Mouse (Mus musculus) heart, postnatal 0 days (tissue): ENCODE data around the gene Arhgef25. TPM values are rescaled to one million over a fixed set of nuclear protein-coding genes. Genes with fewer than 3 reads are reported as not detected.

Experiments
- ATAC-seq: fragments of 200-750 bp; cut with Nextera tagmentation; 2 replicates; pipeline ENCODE4 v1.8.0; 2017; ENCODE audit warnings: low read depth, moderate number of reproducible peaks, moderate library complexity; ENCODE audit not compliant: insufficient read depth
- DNase-seq: peaks from one replicate; pipeline ENCODE4 v3.0.0-alpha.2; 2016; ENCODE audit warnings: low spot score
- H3K27ac ChIP-seq: fragments of 300-500 bp; sonication (generic); 2 replicates; pipeline ENCODE4 v1.5.1; 2014; ENCODE audit warnings: low read depth, mild to moderate bottlenecking
- H3K27me3 ChIP-seq: fragments of 300-500 bp; sonication (generic); 2 replicates; pipeline ENCODE4 v1.6.1; 2014; ENCODE audit warnings: low read length, mixed read lengths; ENCODE audit not compliant: control insufficient read depth, insufficient read depth
- H3K36me3 ChIP-seq: fragments of 300-500 bp; sonication (generic); replicated peaks from 2 replicates; pipeline ENCODE4 v1.6.1; 2014; ENCODE audit warnings: low read length, mixed read lengths; ENCODE audit not compliant: control insufficient read depth, insufficient read depth
- H3K4me1 ChIP-seq: fragments of 300-500 bp; sonication (generic); 2 replicates; pipeline ENCODE4 v1.6.1; 2014; ENCODE audit warnings: antibody characterized with exemption; ENCODE audit not compliant: control insufficient read depth, insufficient read depth
- H3K4me2 ChIP-seq: fragments of 300-500 bp; sonication (generic); 2 replicates; pipeline ENCODE4 v1.6.1; 2014; ENCODE audit warnings: low read depth, mild to moderate bottlenecking, low read length, moderate library complexity
- H3K4me3 ChIP-seq: fragments of 300-500 bp; sonication (generic); 2 replicates; pipeline ENCODE4 v1.5.1; 2014; ENCODE audit warnings: low read depth, low read length
- H3K9ac ChIP-seq: fragments of 300-500 bp; sonication (generic); replicated peaks from 2 replicates; pipeline ENCODE4 v1.6.1; 2014; ENCODE audit warnings: low read depth, low read length, mixed read lengths
- H3K9me3 ChIP-seq: fragments of 300-500 bp; sonication (generic); replicated peaks from 2 replicates; pipeline ENCODE4 v1.6.1; 2016; ENCODE audit warnings: low read length; ENCODE audit not compliant: control insufficient read depth
- CTCF ChIP-seq: IDR thresholded peaks from 2 replicates; pipeline ENCODE4 v1.5.1; 2016; ENCODE audit warnings: antibody characterized with exemption, control low read depth, low read depth
- EP300 ChIP-seq: IDR thresholded peaks from 2 replicates; pipeline ENCODE4 v1.6.1; 2016; ENCODE audit warnings: antibody characterized with exemption, low read depth
- WGBS: fragments of 180-500 bp; shearing (Covaris S2); extraction: QIAGEN DNeasy Blood & Tissue Kit; methylation state at CpG from one replicate; pipeline ENCODE4 v1.1.7; 2014; 5-methylcytosine and 5-hydroxymethylcytosine counted together
- polyA plus RNA-seq: library from polyadenylated mRNA; unstranded; fragments of >200 nt; fragmentation: Nextera tagmentation; extraction: Ambion mirVana; gene quantifications from 2 replicates; pipeline ENCODE4 v1.2.1, GENCODE M21; 2015
- total RNA-seq: library from RNA; depleted of rRNA; stranded (reverse); fragments of >200 nt; gene quantifications from 2 replicates; pipeline ENCODE4 v1.2.3, GENCODE M21; 2014; ENCODE audit warnings: low replicate concordance

The Arhgef25 gene
- total and polyA plus RNA-seq, 2 experiments from 2014 or later: 10.0 to 44.2 TPM

DNA sequence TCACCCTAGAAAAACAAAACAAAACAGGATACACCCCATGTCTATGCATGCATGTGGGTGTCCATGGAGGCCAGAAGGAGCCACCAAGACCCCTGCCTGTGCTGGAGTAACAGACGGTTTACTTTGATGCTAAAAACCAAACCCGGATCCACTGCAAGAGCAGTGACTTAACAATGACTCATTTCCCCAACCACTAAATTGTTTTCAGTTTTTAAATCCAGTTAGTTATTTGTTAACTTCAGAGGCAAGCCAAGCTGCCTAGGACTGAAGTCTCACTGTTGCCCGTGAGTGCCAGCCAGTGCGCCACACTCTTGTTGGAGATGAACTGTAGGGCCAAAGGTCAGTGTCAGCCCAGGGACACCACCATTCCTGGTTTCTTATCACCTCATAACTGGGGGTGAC is 39.4 kb downstream of the Arhgef25 start:
- DNase-seq (no peak), ATAC-seq (no peak)
- no peak overlapping the region for H3K4me3 ChIP-seq
- no peaks in the 10 kb centered on the region for H3K36me3 ChIP-seq
- H3K27me3 ChIP-seq: no peaks in the 10 kb centered on the region
- H3K27ac ChIP-seq: no peak overlapping the region
- no peak for TF ChIP-seq EP300
- no peak for TF ChIP-seq CTCF
- no peak overlapping the region for H3K9ac ChIP-seq
- 79% methylated on average over 4 of the region's 4 CpGs for WGBS
- 0 out of 2 replicates have a peak, but pooled peaks cover 4% of the 10 kb centered on the region for H3K4me1 ChIP-seq
- H3K9me3 ChIP-seq: no peaks in the 10 kb centered on the region
- H3K4me2 ChIP-seq: no peak overlapping the region

DNA sequence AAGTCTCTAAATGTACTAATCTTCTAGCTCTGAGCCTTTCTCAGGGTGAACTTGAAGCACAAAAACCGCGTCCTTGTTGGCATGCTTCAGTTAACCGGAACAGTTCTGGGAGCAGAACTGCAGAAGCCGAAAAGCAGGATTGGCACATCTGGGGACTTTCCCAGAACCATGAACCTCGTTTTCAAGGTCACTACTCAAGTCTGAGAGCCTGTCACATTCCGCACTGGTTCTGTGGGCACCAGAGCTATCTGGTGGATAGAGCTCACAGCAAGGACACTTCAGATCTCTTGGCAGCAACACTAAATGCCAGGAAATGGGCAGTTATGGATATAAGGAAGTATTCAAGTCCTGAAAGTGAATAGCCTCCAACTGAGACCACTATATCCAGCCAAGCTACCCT is 42.7 kb downstream of the Arhgef25 start:
- Histone ChIP-seq H3K9me3 (no peaks in the 10 kb centered on the region), H3K27ac (no peak overlapping the region), H3K36me3 (no peaks in the 10 kb centered on the region), H3K4me3 (no peak overlapping the region), H3K4me1 (0 out of 2 replicates have a peak, but pooled peaks cover 4% of the 10 kb centered on the region), H3K4me2 (no peak overlapping the region), H3K27me3 (no peaks in the 10 kb centered on the region), H3K9ac (no peak overlapping the region)
- WGBS: 57% methylated on average over 6 of the region's 6 CpGs
- no peak for TF ChIP-seq CTCF
- TF ChIP-seq EP300: 0 out of 2 replicates have a peak, but pooled peaks have one; percentile 37
- peak; percentile 60; the same call in 1 of the 2 replicates for ATAC-seq
- DNase-seq: peak; percentile 64

DNA sequence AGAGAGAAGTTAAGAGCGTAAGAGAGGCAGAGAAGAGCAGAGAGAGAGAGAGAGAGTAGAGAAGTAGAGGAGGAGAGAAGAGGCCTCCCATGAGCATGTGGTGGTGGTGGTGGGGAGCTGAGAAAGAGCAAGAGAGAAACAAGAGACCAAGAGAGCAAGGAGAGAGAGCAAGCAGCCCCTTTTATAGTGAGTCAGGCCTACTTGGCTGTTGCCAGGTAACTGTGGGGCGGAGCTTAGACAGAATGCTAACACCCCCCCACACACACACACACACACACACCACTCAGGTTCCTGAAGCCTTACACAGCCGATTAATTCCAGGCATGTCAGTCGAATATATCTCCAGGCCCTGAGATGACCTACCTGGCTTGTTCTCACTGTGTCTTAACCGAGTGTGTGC is 44.6 kb downstream of the Arhgef25 start:
- H3K27ac ChIP-seq: no peak overlapping the region
- 76% methylated on average over 5 of the region's 5 CpGs for WGBS
- H3K36me3 ChIP-seq: no peaks in the 10 kb centered on the region

DNA sequence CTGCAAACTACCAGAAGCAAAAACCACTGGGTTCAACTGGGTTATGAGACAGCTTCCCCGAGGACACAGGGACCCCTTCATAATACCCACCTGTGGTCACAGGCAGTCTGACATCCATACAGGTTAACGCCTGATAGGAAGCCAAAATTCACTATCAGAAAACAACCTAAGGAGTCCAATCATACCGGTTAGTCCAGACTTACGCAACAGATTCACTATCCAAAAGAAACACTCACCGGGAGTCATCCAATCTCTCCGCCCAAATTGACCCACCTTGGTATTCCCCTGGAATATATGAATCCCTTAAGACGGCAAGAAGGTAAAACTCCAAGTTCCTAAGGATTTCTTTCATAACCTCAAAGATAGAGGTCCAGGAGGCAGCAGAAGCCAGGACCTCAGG is 45.3 kb downstream of the Arhgef25 start:
- H3K4me3 ChIP-seq: no peak overlapping the region
- no peak overlapping the region for H3K9ac ChIP-seq
- no peak for TF ChIP-seq EP300
- TF ChIP-seq CTCF: no peak
- H3K27ac ChIP-seq: no peak overlapping the region
- no peaks in the 10 kb centered on the region for H3K36me3 ChIP-seq
- no peak overlapping the region for H3K4me2 ChIP-seq
- no peaks in the 10 kb centered on the region for H3K9me3 ChIP-seq
- WGBS: 84% methylated on average over 7 of the region's 7 CpGs
- DNase-seq (no peak), ATAC-seq (no peak)
- H3K27me3 ChIP-seq: no peaks in the 10 kb centered on the region
- H3K4me1 ChIP-seq: 0 out of 2 replicates have a peak, but pooled peaks cover 4% of the 10 kb centered on the region

More for the DNA sequence above, 44.6 kb downstream of the Arhgef25 start:
- ATAC-seq: no peak
- no peak for DNase-seq
- no peaks in the 10 kb centered on the region for H3K9me3 ChIP-seq
- H3K4me1 ChIP-seq: 0 out of 2 replicates have a peak, but pooled peaks cover 4% of the 10 kb centered on the region
- no peak overlapping the region for H3K4me2 ChIP-seq
- TF ChIP-seq EP300 (no peak), CTCF (no peak)
- no peaks in the 10 kb centered on the region for H3K27me3 ChIP-seq
- H3K4me3 ChIP-seq: no peak overlapping the region
- H3K9ac ChIP-seq: no peak overlapping the region

DNA sequence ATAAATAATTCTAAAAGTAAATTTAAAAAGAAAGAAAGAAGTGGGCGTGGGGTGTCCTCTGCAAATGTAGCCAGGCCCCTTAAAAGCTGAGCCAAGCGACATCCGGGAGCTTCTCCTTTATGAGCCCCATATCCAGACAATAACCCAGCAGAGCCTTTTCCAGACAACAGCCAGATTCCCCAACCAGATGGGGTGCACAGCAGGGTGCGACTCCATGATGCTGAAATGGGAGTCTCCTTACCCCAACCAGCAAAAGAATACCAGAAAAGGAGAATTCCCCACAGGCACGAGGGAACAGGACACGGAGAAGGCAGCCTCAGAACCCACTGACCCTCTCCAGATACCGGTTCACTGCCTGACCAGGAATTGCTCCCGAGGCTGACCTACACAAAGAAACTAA is 46.7 kb downstream of the Arhgef25 start:
- ATAC-seq (no peak), DNase-seq (no peak)
- Histone ChIP-seq H3K27me3 (no peaks in the 10 kb centered on the region), H3K36me3 (no peaks in the 10 kb centered on the region), H3K4me3 (no peak overlapping the region), H3K27ac (no peak overlapping the region), H3K4me2 (no peak overlapping the region), H3K9ac (no peak overlapping the region), H3K4me1 (0 out of 2 replicates have a peak, but pooled peaks cover 4% of the 10 kb centered on the region), H3K9me3 (no peaks in the 10 kb centered on the region)
- WGBS: 79% methylated on average over 8 of the region's 8 CpGs
- TF ChIP-seq CTCF (no peak), EP300 (no peak)

DNA sequence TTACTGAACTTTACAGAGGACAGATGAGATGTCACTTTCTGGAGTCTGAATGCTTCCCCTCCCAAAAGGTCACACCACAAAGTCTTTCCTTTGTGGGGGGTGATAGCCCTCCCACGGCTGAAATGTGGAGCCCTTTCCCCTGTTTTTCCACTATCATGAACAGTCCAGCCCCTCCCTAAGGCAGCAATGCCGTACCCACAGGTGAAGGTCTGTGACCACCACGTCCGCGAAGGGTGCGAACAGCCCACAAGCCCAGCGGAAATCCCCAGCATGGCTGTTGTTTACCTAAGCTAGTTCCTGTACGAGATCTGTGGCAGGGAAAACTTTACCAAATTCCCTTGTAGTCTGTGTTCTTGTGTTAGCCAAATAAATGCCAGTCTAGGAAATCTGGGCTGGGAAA is 48.4 kb downstream of the Arhgef25 start:
- Histone ChIP-seq H3K27ac (no peak overlapping the region), H3K9ac (no peak overlapping the region), H3K9me3 (no peaks in the 10 kb centered on the region), H3K4me1 (no peaks in the 10 kb centered on the region), H3K27me3 (no peaks in the 10 kb centered on the region), H3K4me2 (no peak overlapping the region), H3K36me3 (no peaks in the 10 kb centered on the region), H3K4me3 (no peak overlapping the region)
- TF ChIP-seq CTCF: no peak
- TF ChIP-seq EP300: no peak
- DNase-seq: no peak
- 58% methylated on average over 8 of the region's 8 CpGs for WGBS
- ATAC-seq: no peak
